Mouse (Mus musculus) gastrocnemius, postnatal 14 days (tissue): ENCODE measurements at regions not wholly inside any gene's neighbourhood (a gene's known extent, or its start where the extent isn't known, plus 50 kb on each side); places are given as distances from the start of the nearest gene placed in this dataset.
"Not testable (repeated sequence)": the region's sequence is repeated elsewhere in the genome, so short reads cannot be mapped to it uniquely, and the experiment has no call there.

Experiments
- DNase-seq: peaks from one replicate; pipeline ENCODE4 v3.0.0; 2021; ENCODE audit warnings: mixed read lengths
- intact Hi-C: fragments of 180-260 bp; cut with DNase I; formaldehyde crosslinking; loops from one replicate; pipeline ENCODE4 v1.15.1; 2025; ENCODE audit warnings: low total_unique reads

DNA sequence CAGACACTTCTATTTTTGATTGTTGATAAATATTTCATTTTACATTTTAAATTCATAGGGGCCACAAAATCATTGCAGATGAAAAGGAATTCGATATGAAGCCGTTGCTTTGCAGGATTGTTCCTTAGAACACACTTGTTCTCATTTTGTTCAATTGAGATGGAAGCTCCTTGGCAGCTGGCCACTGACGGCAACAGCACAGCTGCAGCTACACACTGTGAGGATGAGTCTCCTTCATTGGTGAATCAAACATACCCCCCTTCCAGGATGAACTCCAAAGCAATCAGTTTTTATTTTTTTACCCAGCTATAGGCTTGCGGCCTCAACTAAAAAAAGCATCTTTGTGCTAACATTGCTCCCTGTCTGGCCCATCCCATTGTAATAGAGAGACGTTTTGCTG is 475.1 kb downstream of the Tbl1xr1 start:
- intact Hi-C loops = no loop called here
- peak; percentile 32 for DNase-seq

DNA sequence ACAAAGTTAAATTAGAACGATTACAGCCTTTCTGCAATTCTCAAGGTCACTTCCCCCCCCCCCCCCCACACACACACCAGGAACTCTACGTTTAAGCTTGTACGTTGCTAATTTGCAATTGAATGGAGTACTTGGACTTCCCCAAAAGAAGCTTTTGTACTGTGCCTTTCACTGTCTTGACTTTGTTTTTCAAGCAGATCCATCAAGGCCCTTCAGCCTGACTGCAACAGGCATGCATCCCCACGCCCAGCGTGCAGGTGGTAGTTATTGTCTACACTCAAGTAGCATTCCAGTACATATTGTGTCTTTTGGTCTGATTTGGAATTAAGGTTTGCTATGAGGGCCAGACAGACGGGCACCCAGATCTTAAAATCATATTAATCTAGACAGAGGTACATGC is 483.1 kb downstream of the Tbl1xr1 start:
- intact Hi-C loops = no loop called here
- DNase-seq = no peak

GRCm38 (mm10) chr3:22560476-22561170 is 484.2 kb downstream of the Tbl1xr1 start:
- DNase-seq, intact Hi-C loops: not testable (repeated sequence)
